Mouse (Mus musculus) gonadal fat pad, adult 2 months (tissue): ENCODE measurements at regions not wholly inside any gene's neighbourhood (a gene's known extent, or its start where the extent isn't known, plus 50 kb on each side); places are given as distances from the start of the nearest gene placed in this dataset.
"Not testable (repeated sequence)": the region's sequence is repeated elsewhere in the genome, so short reads cannot be mapped to it uniquely, and the experiment has no call there.

Experiments used
- DNase-seq: peaks from one replicate; pipeline ENCODE4 v3.0.0-alpha.2; 2012; ENCODE audit warnings: low read depth

GRCm38 (mm10) chrX:19341231-19342007, 139.7 kb downstream of the Tex13c3 start:
- DNase-seq, result not testable (repeated sequence)

- DNase-seq, result no peak
Measured at GRCm38 (mm10) chrX:19313286-19313685, 167.8 kb downstream of the Tex13c3 start.

DNA sequence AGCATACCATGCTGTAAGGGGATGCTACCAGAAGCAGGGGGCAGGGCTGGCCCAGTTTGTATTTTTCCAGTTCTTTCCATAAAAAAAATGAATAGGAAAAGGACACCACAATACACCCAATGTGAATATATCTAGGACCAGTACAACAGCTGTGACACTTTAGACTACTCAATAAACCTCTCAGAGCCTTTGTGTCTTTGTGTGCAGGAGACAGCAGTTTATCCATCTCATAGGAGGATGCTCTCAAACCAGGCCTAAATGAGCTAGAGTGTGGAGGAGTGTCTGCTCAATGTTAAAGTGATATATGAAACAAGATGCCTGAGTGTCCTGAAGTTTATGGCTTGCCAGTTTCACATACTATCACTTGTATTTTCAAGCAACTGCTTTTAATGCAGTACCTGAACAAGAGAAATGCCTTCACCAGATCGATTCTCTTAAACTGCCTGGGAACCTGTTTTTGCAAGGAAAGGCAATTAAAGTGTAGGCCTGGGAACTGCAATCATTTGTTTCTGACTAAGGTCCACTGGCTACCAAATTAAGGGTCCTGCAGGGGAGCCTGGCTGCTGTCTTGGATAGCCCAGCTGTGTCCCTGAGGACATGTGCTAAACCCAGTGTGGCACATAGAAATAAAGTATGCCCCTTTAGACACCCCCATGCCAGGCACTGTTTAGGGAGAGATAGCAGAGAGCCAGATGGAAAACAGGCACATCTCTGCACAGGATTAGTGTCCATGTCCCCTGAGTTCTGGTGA, 169.1 kb downstream of the Tex13c3 start:
- no peak for DNase-seq

DNA sequence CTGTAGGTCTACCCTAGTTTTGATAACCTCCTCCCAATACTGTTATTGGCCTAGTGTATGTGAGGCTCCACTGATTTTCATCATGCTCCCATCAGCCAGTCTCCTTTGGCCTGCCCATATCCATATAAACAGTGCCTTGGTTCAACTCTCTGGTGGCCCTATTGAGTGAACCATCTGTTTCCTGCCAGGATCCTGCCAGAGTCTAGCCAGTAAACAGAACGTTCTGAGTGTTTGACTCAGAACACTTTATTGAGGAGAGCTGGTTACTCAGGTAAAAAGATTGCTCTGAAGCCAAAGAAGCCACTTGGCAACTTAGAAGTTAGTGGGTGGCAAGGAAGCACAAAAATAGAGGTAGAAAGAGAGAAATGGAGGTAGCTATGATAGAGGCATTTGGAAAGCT, 169.7 kb downstream of the Tex13c3 start:
- DNase-seq, result no peak

DNA sequence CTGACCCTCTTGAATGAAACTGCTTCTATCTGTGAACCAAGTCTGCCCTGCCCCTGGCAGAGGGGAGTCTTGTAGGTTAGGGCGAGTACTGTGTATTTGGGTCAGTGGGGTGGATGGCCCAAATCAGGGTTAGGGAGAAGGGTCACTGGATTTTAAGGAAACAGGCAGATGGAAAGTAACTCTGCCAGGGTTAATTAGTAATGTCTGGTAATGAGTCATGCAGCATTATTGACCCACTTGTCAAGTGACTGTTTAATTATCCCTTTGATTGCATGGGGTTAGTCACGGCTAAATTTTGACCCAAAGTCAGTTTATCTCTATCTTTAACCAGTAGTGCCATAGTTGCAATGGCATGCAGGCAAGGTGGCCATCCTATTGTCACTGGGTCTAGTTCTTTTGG, 192.9 kb downstream of the Tex13c3 start:
- no peak for DNase-seq

- DNase-seq, result no peak
Measured at GRCm38 (mm10) chrX:19286431-19286830, 194.7 kb downstream of the Tex13c3 start.

- DNase-seq, result no peak
Measured at GRCm38 (mm10) chrX:19285773-19286172, 195.3 kb downstream of the Tex13c3 start.

DNA sequence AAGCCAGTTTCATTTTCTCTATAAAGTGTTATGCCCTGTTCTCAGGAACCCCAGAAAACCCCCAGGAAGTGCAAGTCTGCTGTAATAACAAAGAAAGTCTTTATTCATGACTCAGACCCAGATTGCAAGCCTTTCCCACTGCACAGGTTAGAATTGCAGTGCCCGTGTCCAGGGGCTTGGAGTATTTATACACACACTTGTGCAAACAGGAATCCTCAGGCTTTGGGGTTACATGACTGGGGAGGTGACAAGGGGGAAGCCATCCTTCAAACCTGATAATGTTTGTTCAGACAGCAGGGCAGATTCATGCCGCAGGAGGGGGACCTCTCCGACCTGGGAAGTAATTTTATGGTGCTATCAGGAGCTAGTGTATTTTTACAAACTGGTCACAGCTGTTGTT, 198.0 kb downstream of the Tex13c3 start:
- no peak for DNase-seq

DNA sequence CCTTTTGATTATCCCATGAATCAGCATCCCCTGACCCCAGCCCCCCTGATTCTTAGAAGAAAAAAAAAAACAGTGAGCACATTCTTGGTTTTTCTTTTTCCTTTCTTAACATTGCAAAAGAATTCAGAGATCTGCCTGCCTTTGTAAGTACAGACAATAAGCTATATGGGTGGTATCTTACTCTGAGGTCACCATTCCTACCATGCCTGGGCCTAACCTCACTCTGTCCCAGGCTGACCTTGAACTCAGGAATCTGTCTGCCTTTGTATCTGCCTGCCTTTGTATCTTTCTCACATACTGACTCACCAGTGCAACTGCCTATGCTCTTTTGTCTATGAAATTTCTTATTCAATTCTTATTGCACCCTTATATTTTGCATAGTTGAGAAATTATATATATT, 216.9 kb downstream of the Tex13c3 start:
- DNase-seq, result no peak

GRCm38 (mm10) chrX:19246777-19247619, 234.1 kb downstream of the Tex13c3 start:
- DNase-seq, result no peak

GRCm38 (mm10) chrX:19237738-19238261, 243.3 kb downstream of the Tex13c3 start:
- DNase-seq, result no peak

GRCm38 (mm10) chrX:19237048-19237737, 243.9 kb downstream of the Tex13c3 start:
- DNase-seq, result no peak

GRCm38 (mm10) chrX:19235449-19235848, 245.7 kb downstream of the Tex13c3 start:
- DNase-seq, result no peak

DNA sequence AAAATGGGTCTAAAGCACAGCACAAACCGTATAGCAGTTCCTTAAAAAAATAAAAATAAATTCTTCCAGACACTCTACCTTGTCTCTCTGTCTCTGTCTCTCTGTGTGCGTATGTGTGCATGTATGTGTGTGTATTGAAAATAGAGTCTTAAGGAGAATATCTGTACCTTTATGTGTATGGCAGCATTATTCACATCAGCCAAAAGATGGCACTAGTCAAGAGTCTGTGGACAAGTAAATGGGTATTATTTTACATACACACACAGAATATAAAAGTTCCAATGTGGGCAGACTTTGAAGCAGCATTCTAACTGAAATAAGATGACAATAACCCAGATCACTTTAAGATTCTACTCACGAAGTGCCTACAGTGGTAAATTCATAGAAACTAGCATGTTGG, 249.3 kb downstream of the Tex13c3 start:
- no peak for DNase-seq

DNA sequence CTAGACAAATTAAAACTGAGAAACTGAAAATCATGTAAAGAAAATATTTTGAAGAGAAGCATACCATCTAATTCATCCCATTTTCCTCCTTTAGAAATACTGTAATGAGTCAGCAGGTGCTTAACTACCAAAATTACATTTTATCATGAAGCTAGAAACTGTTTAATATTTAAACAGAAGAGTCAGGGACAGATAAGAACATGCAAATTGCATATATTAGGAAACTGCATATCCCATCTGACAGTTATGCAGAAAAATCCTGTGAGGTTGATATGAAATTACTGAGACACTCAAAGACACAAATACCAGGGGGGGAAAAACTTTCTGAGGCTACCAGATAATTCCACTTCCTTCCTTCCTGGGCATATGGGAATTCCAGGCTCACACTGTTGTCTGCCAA, 257.8 kb downstream of the Tex13c3 start:
- DNase-seq, result no peak

- no peak for DNase-seq
Measured at GRCm38 (mm10) chrX:19220785-19221496, 260.2 kb downstream of the Tex13c3 start.

DNA sequence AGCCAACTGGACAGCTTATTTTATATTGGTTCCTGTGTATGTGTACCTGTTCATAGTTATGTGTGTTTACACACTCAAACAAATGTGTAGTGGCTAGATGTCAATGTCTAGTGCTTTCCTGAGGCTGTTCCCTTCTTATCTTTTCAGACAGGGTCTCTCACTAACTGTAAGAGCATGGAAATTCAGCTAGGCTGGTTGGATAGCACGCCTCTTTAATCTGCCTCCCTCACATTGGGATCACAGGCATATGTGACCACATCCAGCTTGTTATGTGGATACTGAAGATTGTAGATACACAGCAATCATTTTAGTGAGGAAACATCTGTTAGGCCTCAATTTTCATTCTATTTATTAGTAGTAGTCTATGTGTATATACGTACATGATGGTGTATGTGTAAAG, 261.4 kb downstream of the Tex13c3 start:
- no peak for DNase-seq

DNA sequence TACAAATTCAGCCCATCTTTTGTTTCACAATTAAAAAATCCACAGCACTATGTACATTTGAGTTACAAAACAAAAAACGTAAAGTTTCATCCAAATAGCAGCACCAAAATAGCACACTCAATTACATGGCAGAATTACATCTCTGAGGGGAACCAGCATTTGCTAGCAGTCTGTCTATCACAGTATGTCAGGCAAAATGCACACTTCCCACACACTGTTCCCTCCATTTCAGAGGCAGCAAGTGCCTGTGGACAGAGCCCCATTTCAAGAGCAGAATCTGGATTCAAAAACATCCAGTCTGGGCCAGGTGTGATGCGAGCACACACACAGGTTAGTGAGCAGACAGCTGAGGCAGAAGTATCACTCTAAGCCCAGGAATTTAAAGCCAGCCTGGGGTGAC, 261.8 kb downstream of the Tex13c3 start:
- DNase-seq, result no peak

DNA sequence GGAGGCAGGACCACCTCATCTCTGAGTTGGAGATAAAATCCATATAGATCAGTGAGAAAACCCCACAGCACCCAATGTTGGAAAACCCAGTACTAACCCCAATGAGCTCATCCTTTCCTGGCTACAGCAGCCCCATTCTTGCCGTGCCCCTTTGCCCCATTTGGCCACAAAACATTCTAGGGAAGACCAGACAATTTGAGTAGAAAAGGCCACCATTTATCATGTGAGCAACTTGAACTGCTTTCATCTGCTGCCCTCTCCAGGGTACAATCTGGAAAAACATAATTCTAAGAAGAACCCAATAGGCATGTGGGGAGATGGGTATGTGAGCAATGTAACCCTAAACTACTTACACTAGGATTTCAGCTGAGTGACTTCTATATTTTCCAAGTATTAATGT, 274.7 kb downstream of the Tex13c3 start:
- no peak for DNase-seq

DNA sequence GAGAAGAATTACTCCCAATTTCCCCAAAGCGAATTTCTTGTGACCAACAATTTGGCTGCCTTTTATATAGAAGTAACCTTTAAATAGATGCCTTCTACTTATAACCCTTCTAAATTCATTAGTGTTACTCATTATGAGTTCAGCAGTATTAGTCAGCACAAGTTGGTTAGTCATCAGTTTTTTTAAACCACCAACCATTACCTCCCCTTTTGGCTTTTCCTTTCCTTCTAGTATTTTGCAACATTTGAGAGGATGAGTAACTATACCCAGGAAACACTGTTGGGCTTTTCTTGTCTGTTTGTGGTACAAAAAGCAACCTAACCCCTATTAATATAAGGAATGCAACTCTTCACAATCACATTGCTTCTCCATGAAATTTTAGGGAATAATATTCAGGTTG, 278.6 kb downstream of the Tex13c3 start:
- no peak for DNase-seq

GRCm38 (mm10) chrX:19201383-19201782, 279.7 kb downstream of the Tex13c3 start:
- DNase-seq, result no peak
